Mouse (Mus musculus) Patski (cell line): ENCODE results near the gene Fnbp1. TPM values are rescaled to one million over a fixed set of nuclear protein-coding genes. Genes with fewer than 3 reads are reported as not detected.

Source experiments
- ATAC-seq: fragments of 100-300 bp; one replicate; pipeline ENCODE4 v1.8.0; 2021
- CTCF ChIA-PET: fragments of 350-600 bp; sonication (Branson Sonifier 250); formaldehyde crosslinking; loops from one replicate; lab custom pipeline; 2022; ENCODE audit warnings: inconsistent platforms; lab: Charles Lee
- POLR2A ChIA-PET: fragments of 350-600 bp; sonication (Branson Sonifier 250); formaldehyde crosslinking; loops from one replicate; lab custom pipeline; 2022; ENCODE audit warnings: antibody characterized with exemption, inconsistent platforms; lab: Charles Lee
- DNase-seq: peaks from one replicate; pipeline ENCODE4 v3.0.0-alpha.2; 2011; ENCODE audit warnings: low read depth, low spot score
- H3K27me3 ChIP-seq: fragments of 371-371 bp; one replicate; pipeline ENCODE4 v1.5.1; 2021
- CTCF ChIP-seq: fragments of 100-300 bp; IDR thresholded peaks from one replicate; pipeline ENCODE4 v1.5.1; 2021
- in situ Hi-C: fragments of 300-500 bp; cut with MboI; formaldehyde crosslinking; loops from 3 replicates; pipeline ENCODE4 v1.11.1; 2018; ENCODE audit warnings: low pct_unique_long_range_greater_than_20kb, mixed read lengths
- polyA plus RNA-seq: library from polyadenylated mRNA; unstranded; gene quantifications from one replicate; pipeline ENCODE4 v1.2.3, GENCODE M21; 2021

Fnbp1 gene
- polyA plus RNA-seq, 1 experiment from 2014 or later, result 40.4 TPM

- ChIA-PET POLR2A (no interaction called here), CTCF (no interaction called here)
- ATAC-seq (no peak), DNase-seq (no peak)
- no peaks in the 10 kb centered on the region for H3K27me3 ChIP-seq
- TF ChIP-seq CTCF, result no peak
- in situ Hi-C loops, result no loop called here
Observed at GRCm38 (mm10) chr2:31118211-31118610, 23.6 kb downstream of the Fnbp1 start.

- no peak for TF ChIP-seq CTCF
- ChIA-PET CTCF (no interaction called here), POLR2A (no interaction called here)
- no peaks in the 10 kb centered on the region for H3K27me3 ChIP-seq
- DNase-seq, result no peak
- ATAC-seq, result no peak
- in situ Hi-C loops, result no loop called here
Observed at GRCm38 (mm10) chr2:31115943-31116731, 25.7 kb downstream of the Fnbp1 start.

- H3K27me3 ChIP-seq, result no peaks in the 10 kb centered on the region
- in situ Hi-C loops, result no loop called here
- no peak for TF ChIP-seq CTCF
- ChIA-PET CTCF (no interaction called here), POLR2A (no interaction called here)
- no peak for DNase-seq
- no peak for ATAC-seq
Observed at GRCm38 (mm10) chr2:31115091-31115942, 26.5 kb downstream of the Fnbp1 start.

- in situ Hi-C loops, result no loop called here
- no peaks in the 10 kb centered on the region for H3K27me3 ChIP-seq
- ChIA-PET POLR2A (no interaction called here), CTCF (no interaction called here)
- DNase-seq (no peak), ATAC-seq (no peak)
- TF ChIP-seq CTCF, result no peak
Observed at GRCm38 (mm10) chr2:31114205-31114604, 27.6 kb downstream of the Fnbp1 start.

GRCm38 (mm10) chr2:31111685-31112084 is 30.1 kb downstream of the Fnbp1 start:
- in situ Hi-C loops, result no loop called here
- TF ChIP-seq CTCF, result no peak
- ChIA-PET CTCF (no interaction called here), POLR2A (no interaction called here)
- DNase-seq (no peak), ATAC-seq (no peak)
- no peaks in the 10 kb centered on the region for H3K27me3 ChIP-seq

GRCm38 (mm10) chr2:31109960-31110548 is 31.8 kb downstream of the Fnbp1 start:
- in situ Hi-C loops, result no loop called here
- ChIA-PET POLR2A (interaction anchor here (0.9 kb wide), 1 partner anchor 15 kb away, joined by 3 read pairs; no protein-coding TSS in a partner anchor), CTCF (no interaction called here)
- ATAC-seq (no peak), DNase-seq (no peak)
- no peak for TF ChIP-seq CTCF
- H3K27me3 ChIP-seq, result no peaks in the 10 kb centered on the region

- POLR2A ChIA-PET, result no interaction called here
- no peak for TF ChIP-seq CTCF
Observed at GRCm38 (mm10) chr2:31108186-31108585, 33.6 kb downstream of the Fnbp1 start.

GRCm38 (mm10) chr2:31106621-31107320 is 35.0 kb downstream of the Fnbp1 start:
- DNase-seq (no peak), ATAC-seq (no peak)
- in situ Hi-C loops, result no loop called here
- no peaks in the 10 kb centered on the region for H3K27me3 ChIP-seq
- no peak for TF ChIP-seq CTCF
- ChIA-PET CTCF (interaction anchor here (0.9 to 1.4 kb wide), 2 partner anchors 15 to 19 kb away, joined by 3 to 4 read pairs; no protein-coding TSS in a partner anchor), POLR2A (no interaction called here)

More at GRCm38 (mm10) chr2:31108186-31108585, 33.6 kb downstream of the Fnbp1 start:
- no peaks in the 10 kb centered on the region for H3K27me3 ChIP-seq
- in situ Hi-C loops, result no loop called here
- CTCF ChIA-PET, result no interaction called here
- DNase-seq, result no peak
- ATAC-seq, result no peak

GRCm38 (mm10) chr2:31106004-31106403 is 35.8 kb downstream of the Fnbp1 start:
- ChIA-PET POLR2A (no interaction called here), CTCF (no interaction called here)
- DNase-seq (no peak), ATAC-seq (no peak)
- in situ Hi-C loops, result no loop called here
- H3K27me3 ChIP-seq, result no peaks in the 10 kb centered on the region
- TF ChIP-seq CTCF, result no peak

- in situ Hi-C loops, result no loop called here
- no peaks in the 10 kb centered on the region for H3K27me3 ChIP-seq
- ChIA-PET CTCF (interaction anchor here (1.3 kb wide), 1 partner anchor 22 kb away, joined by 3 read pairs; no protein-coding TSS in a partner anchor), POLR2A (no interaction called here)
- no peak for DNase-seq
- TF ChIP-seq CTCF, result no peak
- no peak for ATAC-seq
Observed at GRCm38 (mm10) chr2:31105279-31105678, 36.5 kb downstream of the Fnbp1 start.
